Mouse (Mus musculus) megakaryocyte, embryonic 14.5 days (primary cell): Measurements from ENCODE around the gene Csrnp1.

Experiments
- FLI1 ChIP-seq: IDR thresholded peaks from 2 replicates; pipeline ENCODE4 v1.6.1; 2012; ENCODE audit warnings: low read length, inconsistent platforms, mixed read lengths
- GATA1 ChIP-seq: IDR thresholded peaks from 3 replicates; pipeline ENCODE4 v1.6.1; 2012; ENCODE audit warnings: mixed read lengths, low read length, inconsistent platforms, borderline replicate concordance

DNA sequence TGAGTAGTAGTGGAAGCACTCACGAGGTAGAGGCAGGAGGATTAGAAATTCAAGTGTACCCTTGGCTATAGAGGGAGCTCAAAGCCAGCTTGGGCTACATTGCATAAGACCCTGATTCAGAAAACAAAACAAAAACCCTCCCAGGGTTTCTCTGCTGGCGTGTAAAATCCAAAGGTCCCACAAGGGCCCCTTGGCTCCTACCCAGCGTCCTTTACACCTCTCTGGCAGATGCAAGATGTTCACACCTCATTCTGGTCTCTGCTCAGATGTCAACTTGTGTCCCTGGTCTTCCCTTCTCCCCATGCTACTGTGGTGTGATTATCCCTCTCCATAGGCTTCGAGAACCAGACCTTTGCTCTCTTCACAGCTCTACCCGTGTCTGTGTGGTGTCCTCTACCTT lies 16.3 kb upstream of the Csrnp1 start:
- TF ChIP-seq GATA1 (no peak), FLI1 (no peak)
